Mouse (Mus musculus): Measurements from ENCODE around the gene Nod1. TPM values are rescaled to one million over a fixed set of nuclear protein-coding genes. Genes with fewer than 3 reads are reported as not detected.
"Not testable (repeated sequence)": the region's sequence is repeated elsewhere in the genome, so short reads cannot be mapped to it uniquely, and the experiment has no call there.

Nod1 gene
- polyA plus RNA-seq, 1 experiment from 2014 or later, result 4.2 TPM

GRCm38 (mm10) chr6:54955949-54956348, 16.5 kb downstream of the Nod1 start:
- Histone ChIP-seq H3K36me3 (no peaks in the 10 kb centered on the region), H3K4me1 (peaks cover 14% of the 10 kb centered on the region)
- no peak for ATAC-seq (ENCODE audit: extremely low read depth, insufficient number of reproducible peaks, low FRiP score, low TSS enrichment)

GRCm38 (mm10) chr6:54954659-54955414, 17.6 kb downstream of the Nod1 start:
- no peak for ATAC-seq (ENCODE audit: extremely low read depth, insufficient number of reproducible peaks, low FRiP score, low TSS enrichment)
- WGBS, result 37% methylated on average over 10 of the region's 10 CpGs

More at GRCm38 (mm10) chr6:54955949-54956348, 16.5 kb downstream of the Nod1 start:
- H3K27ac ChIP-seq (replicated peaks), result no peak overlapping the region
- H3K4me3 ChIP-seq, result no peak overlapping the region
- no peaks in the 10 kb centered on the region; the same call in 1 of the 2 replicates for H3K27me3 ChIP-seq (replicated peaks)
- 0 out of 2 replicates have a peak, but pooled peaks cover 2% of the 10 kb centered on the region for H3K9me3 ChIP-seq
- no peak overlapping the region for H3K9ac ChIP-seq
- no peak overlapping the region for H3K4me2 ChIP-seq

GRCm38 (mm10) chr6:54953399-54953798, 19.0 kb downstream of the Nod1 start:
- H3K4me3 ChIP-seq; H3K27me3 ChIP-seq (replicated peaks); H3K9ac ChIP-seq; H3K27ac ChIP-seq (replicated peaks); ATAC-seq (ENCODE audit: extremely low read depth, insufficient number of reproducible peaks, low FRiP score, low TSS enrichment); H3K9me3 ChIP-seq; H3K36me3 ChIP-seq; H3K4me2 ChIP-seq: not testable (repeated sequence)
- 78% methylated on average over 4 of the region's 4 CpGs for WGBS
- peaks cover 14% of the 10 kb centered on the region for H3K4me1 ChIP-seq

More at GRCm38 (mm10) chr6:54954659-54955414, 17.6 kb downstream of the Nod1 start:
- H3K36me3 ChIP-seq, result no peaks in the 10 kb centered on the region
- H3K4me1 ChIP-seq, result peaks cover 14% of the 10 kb centered on the region
- H3K9ac ChIP-seq, result no peak overlapping the region
- H3K27ac ChIP-seq (replicated peaks), result peak overlapping the region; percentile 62
- no peaks in the 10 kb centered on the region for H3K27me3 ChIP-seq (replicated peaks)
- no peak overlapping the region for H3K4me2 ChIP-seq
- no peak overlapping the region for H3K4me3 ChIP-seq
- 0 out of 2 replicates have a peak, but pooled peaks cover 2% of the 10 kb centered on the region for H3K9me3 ChIP-seq

- no peaks in the 10 kb centered on the region for H3K36me3 ChIP-seq
- whole genome bisulfite sequencing, result 85% methylated on average over 3 of the region's 3 CpGs
- 0 out of 2 replicates have a peak, but pooled peaks cover 2% of the 10 kb centered on the region for H3K9me3 ChIP-seq
- no peak overlapping the region for H3K4me3 ChIP-seq
- no peaks in the 10 kb centered on the region for H3K27me3 ChIP-seq (replicated peaks)
- no peak overlapping the region for H3K4me2 ChIP-seq
- H3K4me1 ChIP-seq, result peaks cover 14% of the 10 kb centered on the region
- H3K9ac ChIP-seq, result no peak overlapping the region
- H3K27ac ChIP-seq (replicated peaks), result no peak overlapping the region
- ATAC-seq (ENCODE audit: extremely low read depth, insufficient number of reproducible peaks, low FRiP score, low TSS enrichment), result no peak
Measured at GRCm38 (mm10) chr6:54952542-54952941, 19.9 kb downstream of the Nod1 start.

GRCm38 (mm10) chr6:54948682-54949081, 23.7 kb downstream of the Nod1 start:
- H3K36me3 ChIP-seq, result peaks cover 6% of the 10 kb centered on the region
- no peak overlapping the region for H3K9ac ChIP-seq
- 78% methylated on average over 5 of the region's 5 CpGs for WGBS
- no peak for ATAC-seq (ENCODE audit: extremely low read depth, insufficient number of reproducible peaks, low FRiP score, low TSS enrichment)
- H3K27me3 ChIP-seq (replicated peaks), result peaks cover 21% of the 10 kb centered on the region
- H3K4me3 ChIP-seq, result no peak overlapping the region
- no peak overlapping the region for H3K4me2 ChIP-seq
- no peak overlapping the region for H3K27ac ChIP-seq (replicated peaks)
- peaks cover 6% of the 10 kb centered on the region; the same call in 1 of the 2 replicates for H3K4me1 ChIP-seq
- 0 out of 2 replicates have a peak, but pooled peaks cover 2% of the 10 kb centered on the region for H3K9me3 ChIP-seq

GRCm38 (mm10) chr6:54946241-54946953, 26.0 kb downstream of the Nod1 start:
- no peak overlapping the region for H3K4me2 ChIP-seq
- 56% methylated on average over 4 of the region's 4 CpGs for WGBS
- ATAC-seq (ENCODE audit: extremely low read depth, insufficient number of reproducible peaks, low FRiP score, low TSS enrichment), result no peak
- H3K4me3 ChIP-seq, result no peak overlapping the region
- H3K9ac ChIP-seq, result no peak overlapping the region
- no peak overlapping the region for H3K27ac ChIP-seq (replicated peaks)
- H3K36me3 ChIP-seq, result peaks cover 11% of the 10 kb centered on the region
- peaks cover 7% of the 10 kb centered on the region for H3K4me1 ChIP-seq
- no peaks in the 10 kb centered on the region for H3K9me3 ChIP-seq
- peaks cover 43% of the 10 kb centered on the region for H3K27me3 ChIP-seq (replicated peaks)

GRCm38 (mm10) chr6:54944551-54944950, 27.9 kb downstream of the Nod1 start:
- WGBS, result 75% methylated on average over 16 of the region's 16 CpGs

GRCm38 (mm10) chr6:54943753-54944152, 28.7 kb downstream of the Nod1 start:
- peak overlapping the region; percentile 51 for H3K4me2 ChIP-seq
- whole genome bisulfite sequencing, result 42% methylated on average over 24 of the region's 24 CpGs
- H3K4me3 ChIP-seq, result peak overlapping the region; percentile 26

More at GRCm38 (mm10) chr6:54944551-54944950, 27.9 kb downstream of the Nod1 start:
- Histone ChIP-seq H3K4me2 (no peak overlapping the region), H3K36me3 (peaks cover 11% of the 10 kb centered on the region), H3K9ac (no peak overlapping the region), H3K4me1 (peaks cover 10% of the 10 kb centered on the region), H3K9me3 (no peaks in the 10 kb centered on the region), H3K4me3 (no peak overlapping the region), H3K27ac (replicated peaks) (no peak overlapping the region), H3K27me3 (replicated peaks) (peaks cover 50% of the 10 kb centered on the region)
- no peak for ATAC-seq (ENCODE audit: extremely low read depth, insufficient number of reproducible peaks, low FRiP score, low TSS enrichment)

GRCm38 (mm10) chr6:54943292-54943691, 29.1 kb downstream of the Nod1 start:
- Histone ChIP-seq H3K36me3 (peaks cover 11% of the 10 kb centered on the region), H3K9me3 (no peaks in the 10 kb centered on the region), H3K4me3 (no peak overlapping the region), H3K27ac (replicated peaks) (no peak overlapping the region), H3K4me1 (peaks cover 10% of the 10 kb centered on the region), H3K4me2 (peak overlapping the region; percentile 51; the same call in 1 of the 2 replicates), H3K9ac (no peak overlapping the region), H3K27me3 (replicated peaks) (peaks cover 50% of the 10 kb centered on the region)
- no peak for ATAC-seq (ENCODE audit: extremely low read depth, insufficient number of reproducible peaks, low FRiP score, low TSS enrichment)
- WGBS, result 57% methylated on average over 16 of the region's 16 CpGs

More at GRCm38 (mm10) chr6:54943753-54944152, 28.7 kb downstream of the Nod1 start:
- Histone ChIP-seq H3K27me3 (replicated peaks) (peaks cover 50% of the 10 kb centered on the region), H3K9me3 (no peaks in the 10 kb centered on the region), H3K27ac (replicated peaks) (no peak overlapping the region), H3K9ac (no peak overlapping the region), H3K4me1 (peaks cover 10% of the 10 kb centered on the region), H3K36me3 (peaks cover 11% of the 10 kb centered on the region)
- no peak for ATAC-seq (ENCODE audit: extremely low read depth, insufficient number of reproducible peaks, low FRiP score, low TSS enrichment)

- Histone ChIP-seq H3K4me1 (peaks cover 10% of the 10 kb centered on the region), H3K27ac (replicated peaks) (no peak overlapping the region), H3K4me2 (no peak overlapping the region), H3K36me3 (peaks cover 11% of the 10 kb centered on the region), H3K27me3 (replicated peaks) (peaks cover 50% of the 10 kb centered on the region), H3K9ac (no peak overlapping the region), H3K9me3 (no peaks in the 10 kb centered on the region), H3K4me3 (no peak overlapping the region)
- WGBS, result 87% methylated on average over 6 of the region's 6 CpGs
- no peak for ATAC-seq (ENCODE audit: extremely low read depth, insufficient number of reproducible peaks, low FRiP score, low TSS enrichment)
Measured at GRCm38 (mm10) chr6:54941149-54941548, 31.3 kb downstream of the Nod1 start.

GRCm38 (mm10) chr6:54940126-54940525, 32.3 kb downstream of the Nod1 start:
- H3K9ac ChIP-seq, result no peak overlapping the region
- no peak overlapping the region for H3K4me2 ChIP-seq
- WGBS, result 77% methylated on average over 7 of the region's 7 CpGs
- no peaks in the 10 kb centered on the region for H3K9me3 ChIP-seq
- H3K4me1 ChIP-seq, result peaks cover 10% of the 10 kb centered on the region
- no peak overlapping the region for H3K27ac ChIP-seq (replicated peaks)
- H3K4me3 ChIP-seq, result no peak overlapping the region
- no peak for ATAC-seq (ENCODE audit: extremely low read depth, insufficient number of reproducible peaks, low FRiP score, low TSS enrichment)
- peaks cover 11% of the 10 kb centered on the region for H3K36me3 ChIP-seq
- peaks cover 44% of the 10 kb centered on the region for H3K27me3 ChIP-seq (replicated peaks)
